Mouse (Mus musculus) right cerebral cortex, postnatal 14 days (tissue): ENCODE measurements around the gene Foxp4.

Experiments used
- DNase-seq: peaks from one replicate; pipeline ENCODE4 v3.0.0; 2022

The Foxp4 gene

GRCm38 (mm10) chr17:47929431-47929830, 5.0 kb upstream of the Foxp4 start:
- DNase-seq = no peak

- no peak for DNase-seq
Measured at GRCm38 (mm10) chr17:47925988-47926387, 1.5 kb upstream of the Foxp4 start.

DNA sequence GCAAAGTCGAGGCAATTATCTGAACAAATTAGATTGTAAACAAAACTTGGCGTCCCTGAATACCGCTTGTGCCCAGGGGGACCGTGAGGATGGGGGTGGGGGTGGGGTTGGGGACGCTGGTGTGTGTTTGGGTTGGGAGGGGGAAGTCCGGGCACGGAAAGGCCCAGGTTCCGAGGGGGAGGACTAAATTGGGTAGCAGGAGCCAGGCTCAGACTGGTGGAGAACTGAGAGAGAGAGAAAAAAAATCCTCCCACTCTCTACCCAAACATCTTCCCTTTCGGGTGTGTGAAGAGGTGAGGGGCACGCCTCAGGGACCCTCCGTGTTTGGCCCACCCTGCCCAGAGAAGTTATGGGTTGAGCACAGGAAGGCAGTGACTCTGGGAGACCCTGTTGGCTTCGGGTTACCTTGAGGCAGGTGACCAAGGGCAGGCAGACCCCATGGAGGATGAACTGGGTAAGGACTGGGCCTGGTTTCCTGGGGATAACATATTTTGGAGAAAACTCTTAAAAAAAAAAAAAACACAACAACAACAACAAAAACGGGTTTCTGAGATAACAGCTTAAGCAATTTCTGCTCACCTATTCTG, 988 bp upstream of the Foxp4 start:
- no peak for DNase-seq

DNA sequence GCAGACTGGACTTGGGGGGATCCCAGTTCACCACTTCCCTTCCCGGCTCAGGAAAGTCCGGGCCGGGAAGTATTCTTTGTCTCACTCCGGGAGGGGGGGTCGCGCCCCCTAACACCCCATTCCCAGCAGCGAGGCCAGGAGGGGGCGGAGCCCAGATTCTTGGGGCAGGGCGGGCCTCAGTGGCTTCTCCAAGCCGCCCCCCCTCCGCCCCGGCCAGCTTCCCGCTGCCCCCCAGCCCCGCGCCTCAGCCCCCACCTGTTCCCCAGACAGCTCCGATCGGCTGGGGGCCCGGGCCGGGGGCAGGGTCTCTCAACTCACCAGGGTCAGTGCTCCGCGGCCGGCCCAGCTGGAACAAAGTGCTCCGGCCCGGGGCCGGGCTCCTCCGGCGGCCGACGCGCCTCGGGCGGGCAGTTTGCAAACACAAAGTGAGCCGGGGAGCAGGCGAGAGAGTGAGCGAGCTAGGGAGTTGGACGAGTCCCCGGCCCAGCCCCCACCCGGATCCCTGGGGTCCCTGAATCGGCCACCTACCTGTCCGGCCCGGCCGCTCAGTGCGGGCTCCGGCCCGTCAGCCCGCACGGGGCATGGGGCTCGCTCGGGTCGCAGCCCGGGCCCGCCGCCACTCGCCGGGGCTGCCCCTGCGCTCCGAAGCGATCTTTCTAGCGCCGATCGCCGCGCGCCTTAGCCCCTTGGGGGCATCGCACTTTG, 615 bp downstream of the Foxp4 start:
- peak; percentile 28 for DNase-seq

GRCm38 (mm10) chr17:47923011-47923677, 1.3 kb downstream of the Foxp4 start:
- no peak for DNase-seq

GRCm38 (mm10) chr17:47922579-47922978, 1.9 kb downstream of the Foxp4 start:
- DNase-seq = no peak

DNA sequence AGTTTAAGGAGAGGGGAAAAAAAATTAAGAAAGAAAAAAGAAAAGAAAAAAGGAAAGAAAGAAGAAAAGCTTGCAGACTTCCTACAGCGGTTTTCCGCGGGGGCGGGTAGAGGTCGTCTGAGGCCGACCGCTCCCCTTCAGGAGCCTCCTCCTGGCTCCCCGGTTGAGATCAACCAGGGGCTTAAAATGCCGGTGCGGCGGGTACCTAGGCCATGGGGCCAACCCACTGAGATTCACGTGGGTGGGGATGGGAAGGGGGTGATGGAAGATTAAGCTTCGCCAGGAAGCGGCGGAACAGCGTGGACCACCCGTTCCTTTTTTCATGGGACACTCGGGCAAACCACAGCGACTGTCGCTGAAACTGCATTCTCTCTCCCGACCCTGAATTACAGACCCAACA, 2.3 kb downstream of the Foxp4 start:
- no peak for DNase-seq

- no peak for DNase-seq
Measured at GRCm38 (mm10) chr17:47921136-47921665, 3.2 kb downstream of the Foxp4 start.

DNA sequence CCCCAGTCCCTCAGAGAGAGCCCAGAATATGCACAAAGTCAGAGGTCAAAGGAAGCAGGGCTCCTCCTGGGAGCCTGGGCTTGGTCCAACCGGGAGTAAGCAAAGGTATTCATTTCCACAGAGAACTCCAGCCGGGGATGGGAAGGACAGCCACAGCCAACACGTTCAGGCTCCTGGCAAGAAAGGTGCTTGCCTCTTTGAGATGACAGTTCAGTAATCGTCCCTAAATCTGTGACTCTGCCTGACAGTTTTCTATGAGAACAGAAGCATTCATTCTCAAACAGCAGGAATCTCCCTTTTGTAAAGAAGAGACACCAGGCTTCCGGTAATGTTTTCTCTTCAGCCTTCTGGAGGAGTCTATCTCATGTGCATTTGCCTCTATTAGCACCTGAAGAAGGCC, 4.6 kb downstream of the Foxp4 start:
- DNase-seq = no peak

- DNase-seq = no peak
Measured at GRCm38 (mm10) chr17:47917907-47918306, 6.5 kb downstream of the Foxp4 start.

GRCm38 (mm10) chr17:47917212-47917611, 7.2 kb downstream of the Foxp4 start:
- no peak for DNase-seq

- DNase-seq = no peak
Measured at GRCm38 (mm10) chr17:47914676-47915219, 9.7 kb downstream of the Foxp4 start.

DNA sequence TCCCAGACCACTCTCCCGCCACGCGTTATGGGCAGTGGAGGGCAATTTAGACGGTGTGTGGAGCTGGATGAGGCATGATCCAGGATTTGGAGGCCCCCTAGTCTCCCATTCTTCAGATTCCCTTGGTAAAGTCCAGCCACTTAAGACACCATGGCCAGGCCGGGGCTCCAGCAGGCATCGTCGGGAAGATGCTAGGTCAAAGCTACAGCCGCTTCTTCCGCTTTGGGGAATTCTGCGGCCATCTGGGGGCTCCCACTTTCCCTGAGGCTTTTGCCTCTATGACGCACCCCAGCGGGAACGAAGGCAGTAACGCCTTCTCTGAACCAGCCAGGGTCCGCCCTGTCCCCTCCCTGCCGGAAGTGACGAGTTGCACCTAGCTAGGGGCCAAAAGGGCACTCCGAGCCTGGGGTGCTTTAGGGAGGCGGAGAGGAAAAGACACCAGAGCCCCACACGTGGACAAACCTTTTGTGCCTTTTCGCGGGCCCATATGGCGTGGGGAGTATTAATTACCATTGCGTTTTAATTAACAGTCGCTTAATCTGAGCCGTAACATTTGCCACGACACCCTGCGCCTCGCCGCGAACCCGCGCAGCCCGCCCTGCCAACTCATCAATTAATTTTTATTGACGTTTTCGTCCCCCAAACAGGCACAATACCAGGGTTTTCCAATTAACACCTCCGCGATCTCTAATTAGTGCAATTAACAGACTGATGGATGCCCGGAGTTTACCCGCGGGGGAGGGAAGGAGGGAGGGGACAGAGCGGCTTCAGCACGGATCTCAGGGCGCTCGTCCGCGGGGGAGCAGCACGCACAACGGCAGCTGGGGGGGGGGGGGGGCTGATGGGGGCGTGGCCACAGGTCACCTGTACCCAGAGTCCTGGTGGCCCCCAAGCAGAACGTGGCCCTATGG, 15.1 kb downstream of the Foxp4 start:
- no peak for DNase-seq

GRCm38 (mm10) chr17:47908079-47908478, 16.4 kb downstream of the Foxp4 start:
- no peak for DNase-seq

GRCm38 (mm10) chr17:47907366-47907920, 17.0 kb downstream of the Foxp4 start:
- no peak for DNase-seq

GRCm38 (mm10) chr17:47903846-47904680, 20.4 kb downstream of the Foxp4 start:
- no peak for DNase-seq

- DNase-seq = no peak
Measured at GRCm38 (mm10) chr17:47901782-47902181, 22.7 kb downstream of the Foxp4 start.

DNA sequence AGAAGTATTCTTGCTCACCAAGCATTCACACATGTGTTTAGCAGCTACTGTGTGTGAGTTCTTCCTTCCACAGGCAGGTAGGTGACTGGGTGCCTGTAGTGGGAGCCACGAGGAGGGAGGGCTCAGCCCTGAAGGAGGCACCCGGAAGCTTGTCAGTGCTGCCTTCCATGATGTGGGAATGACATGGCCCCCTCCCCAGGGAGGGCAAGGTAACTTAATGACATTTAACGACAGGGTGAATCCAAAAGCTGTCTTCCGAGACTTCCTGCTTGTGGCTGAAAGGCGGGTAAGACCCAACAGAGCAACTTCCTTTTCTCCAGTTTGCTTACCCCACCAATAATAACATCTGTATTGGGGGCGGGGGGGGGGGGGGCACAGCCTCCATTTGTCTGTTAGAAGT, 23.7 kb downstream of the Foxp4 start:
- no peak for DNase-seq

- DNase-seq = no peak
Measured at GRCm38 (mm10) chr17:47899156-47899555, 25.3 kb downstream of the Foxp4 start.

DNA sequence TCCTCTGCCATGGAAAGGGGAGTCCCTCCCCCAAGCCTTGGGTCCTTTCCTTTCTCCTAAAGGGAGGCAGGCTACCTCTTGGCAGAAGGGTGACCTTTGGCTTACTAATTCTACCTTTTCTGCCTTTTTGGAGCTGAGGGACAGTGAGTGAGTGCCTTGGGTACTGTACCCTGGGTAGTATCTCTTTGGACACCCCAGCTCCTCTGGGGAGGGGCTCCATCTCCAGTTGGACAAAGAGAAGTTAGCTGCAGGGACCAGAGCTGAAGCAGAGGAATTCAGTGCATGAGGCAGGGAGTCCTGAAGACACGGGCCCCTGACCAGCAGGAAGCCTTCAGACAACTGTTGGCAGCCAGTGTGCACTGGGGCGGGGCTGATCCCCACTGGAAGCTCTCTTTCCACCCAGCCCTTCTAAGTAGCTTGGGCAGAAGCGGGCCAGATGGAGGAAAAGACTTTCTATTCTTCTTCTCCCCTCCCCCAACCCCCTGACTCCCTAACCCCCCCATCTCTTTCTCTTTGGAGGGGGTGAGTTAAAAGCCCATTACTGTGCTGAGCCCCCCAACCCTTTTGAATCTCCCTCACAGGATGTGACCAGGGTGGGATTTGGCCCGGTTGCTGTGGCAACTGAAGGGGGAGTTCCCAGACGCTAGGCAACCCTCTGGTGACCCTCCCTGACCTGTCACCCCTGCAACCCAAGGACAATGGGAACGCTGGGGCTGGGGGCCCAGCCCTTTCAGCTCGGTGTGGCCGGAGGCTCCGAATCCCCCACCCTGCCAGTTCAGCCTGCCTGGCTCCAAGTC, 26.3 kb downstream of the Foxp4 start:
- DNase-seq = no peak

- DNase-seq = no peak
Measured at GRCm38 (mm10) chr17:47889727-47890126, 34.7 kb downstream of the Foxp4 start.
